Mouse (Mus musculus): ENCODE data around the gene 1700025G04Rik. TPM values are rescaled to one million over a fixed set of nuclear protein-coding genes. Genes with fewer than 3 reads are reported as not detected.

The 1700025G04Rik gene
- total and polyA plus RNA-seq, 3 experiments: 1.5 to 19.5 (median 12.8) TPM

- Histone ChIP-seq H3K4me3 (replicated peaks in 1 of 3; ENCODE audit: low read depth in 2 of 3, low read length in 2 of 3, poor library complexity in 1 of 3) (no peak overlapping the region), H3K27me3 (replicated peaks) (no peaks in the 10 kb centered on the region), H3K9ac (ENCODE audit: insufficient read depth, low read depth) (no peak overlapping the region), H3K4me2 (ENCODE audit: insufficient read depth, low read depth, poor library complexity, severe bottlenecking) (no peak overlapping the region), H3K4me1 (ENCODE audit: control insufficient read depth in 1 of 2, insufficient read depth in 2 of 2) (peaks cover 0 to 20% of the 10 kb centered on the region in 2 experiments; a peak in 2 of 4 replicates), H3K9me3 (replicated peaks; ENCODE audit: low read length) (no peaks in the 10 kb centered on the region), H3K27ac (ENCODE audit: insufficient read depth, low read depth) (no peak overlapping the region), H3K79me2 (replicated peaks; ENCODE audit: control insufficient read depth, extremely low read depth, insufficient read depth, poor library complexity, severe bottlenecking) (no peaks in the 10 kb centered on the region), H3K36me3 (replicated peaks in 1 of 2; ENCODE audit: control insufficient read depth in 1 of 2, insufficient read depth in 1 of 2, low read length in 1 of 2) (peaks cover 0 to 17% of the 10 kb centered on the region in 2 experiments)
- dilution Hi-C loops (cut with MboI; ENCODE audit: extremely low pct_ligation_motif_present, extremely low pct_unique_long_range_greater_than_20kb, low sequenced_read_pairs): no loop called here
- DNase-seq (ENCODE audit: extremely low read depth): no peak
- TF ChIP-seq JUND (conservative IDR thresholded peaks at IDR 0.05; ENCODE audit: low read depth, low read length): no peak
- no peak for TF ChIP-seq SMC3 (IDR thresholded peaks at IDR 0.05; ENCODE audit: low read depth, low read length)
- no peak for TF ChIP-seq IRF4 (IDR thresholded peaks at IDR 0.05; ENCODE audit: low read depth, low read length)
- no peak for TF ChIP-seq TCF12 (IDR thresholded peaks at IDR 0.05; ENCODE audit: low read depth, low read length)
- no peak for TF ChIP-seq MEF2A (IDR thresholded peaks at IDR 0.05; ENCODE audit: borderline replicate concordance, low read depth, low read length)
- no peak for TF ChIP-seq MXI1 (IDR thresholded peaks at IDR 0.05; ENCODE audit: low read depth, low read length)
- TF ChIP-seq MAX (IDR thresholded peaks at IDR 0.05; ENCODE audit: low read length): no peak
- no peak for TF ChIP-seq CHD1 (IDR thresholded peaks at IDR 0.05; ENCODE audit: low read depth, low read length)
- no peak for TF ChIP-seq E2F4 (IDR thresholded peaks at IDR 0.05; ENCODE audit: insufficient replicate concordance, low read depth, low read length)
- TF ChIP-seq BHLHE40 (IDR thresholded peaks at IDR 0.05; ENCODE audit: low read depth, low read length): no peak
- TF ChIP-seq CTCF (conservative IDR thresholded peaks at IDR 0.05 in 1 of 2, IDR thresholded peaks at IDR 0.05 in 1 of 2; ENCODE audit: low read depth in 2 of 2, low read length in 2 of 2): no peak
- no peak for TF ChIP-seq JUN (IDR thresholded peaks at IDR 0.05; ENCODE audit: insufficient read depth, low read depth, low read length)
- TF ChIP-seq RAD21 (IDR thresholded peaks at IDR 0.05; ENCODE audit: low read depth, low read length): no peak
- no peak for TF ChIP-seq ELF1 (IDR thresholded peaks at IDR 0.05; ENCODE audit: low read depth, low read length)
- in situ Hi-C loops (cut with MboI; ENCODE audit: low pct_ligation_motif_present, low pct_unique_long_range_greater_than_20kb, low sequenced_read_pairs): no loop called here
These were observed 89.5 kb downstream of the 1700025G04Rik start for GRCm38 (mm10) chr1:152000461-152000860.

GRCm38 (mm10) chr1:151999424-151999842 lies 90.5 kb downstream of the 1700025G04Rik start:
- H3K9me3 ChIP-seq (replicated peaks; ENCODE audit: low read length): no peaks in the 10 kb centered on the region
- H3K4me3 ChIP-seq (replicated peaks in 1 of 3; ENCODE audit: low read depth in 2 of 3, low read length in 2 of 3, poor library complexity in 1 of 3): no peak overlapping the region
- in situ Hi-C loops (cut with MboI; ENCODE audit: low pct_ligation_motif_present, low pct_unique_long_range_greater_than_20kb, low sequenced_read_pairs) (no loop called here), dilution Hi-C loops (cut with MboI; ENCODE audit: extremely low pct_ligation_motif_present, extremely low pct_unique_long_range_greater_than_20kb, low sequenced_read_pairs) (no loop called here)
- DNase-seq (ENCODE audit: extremely low read depth): no peak
- no peak for TF ChIP-seq MYC (IDR thresholded peaks at IDR 0.05; ENCODE audit: low read depth, low read length)
- no peak for TF ChIP-seq BHLHE40 (IDR thresholded peaks at IDR 0.05; ENCODE audit: low read depth, low read length)
- TF ChIP-seq SMC3 (IDR thresholded peaks at IDR 0.05; ENCODE audit: low read depth, low read length): no peak
- no peak for TF ChIP-seq POLR2AphosphoS2 (IDR thresholded peaks at IDR 0.05; ENCODE audit: low read depth, low read length)
- no peak for TF ChIP-seq RCOR1 (conservative IDR thresholded peaks at IDR 0.05; ENCODE audit: low read depth, low read length)
- no peak for TF ChIP-seq JUND (conservative IDR thresholded peaks at IDR 0.05; ENCODE audit: low read depth, low read length)
- TF ChIP-seq GABPA (IDR thresholded peaks at IDR 0.05; ENCODE audit: insufficient replicate concordance, low read depth, low read length): no peak
- no peak for TF ChIP-seq MAZ (IDR thresholded peaks at IDR 0.05; ENCODE audit: low read depth, low read length)
- no peak for TF ChIP-seq USF1 (IDR thresholded peaks at IDR 0.05; ENCODE audit: low read depth, low read length)
- no peak for TF ChIP-seq RAD21 (IDR thresholded peaks at IDR 0.05; ENCODE audit: low read depth, low read length)
- TF ChIP-seq E2F4 (IDR thresholded peaks at IDR 0.05; ENCODE audit: insufficient replicate concordance, low read depth, low read length): no peak
- no peak for TF ChIP-seq ETS1 (conservative IDR thresholded peaks at IDR 0.05; ENCODE audit: low read depth, low read length)
- TF ChIP-seq TCF12 (IDR thresholded peaks at IDR 0.05; ENCODE audit: low read depth, low read length): no peak
- TF ChIP-seq UBTF (IDR thresholded peaks at IDR 0.05; ENCODE audit: low read depth, low read length): no peak
- H3K36me3 ChIP-seq (replicated peaks in 1 of 2; ENCODE audit: control insufficient read depth in 1 of 2, insufficient read depth in 1 of 2, low read length in 1 of 2): peaks cover 0 to 15% of the 10 kb centered on the region in 2 experiments
- H3K9ac ChIP-seq (ENCODE audit: insufficient read depth, low read depth): no peak overlapping the region
- H3K4me1 ChIP-seq (ENCODE audit: control insufficient read depth in 1 of 2, insufficient read depth in 2 of 2): peaks cover 0 to 19% of the 10 kb centered on the region in 2 experiments; a peak in 2 of 4 replicates
- H3K4me2 ChIP-seq (ENCODE audit: insufficient read depth, low read depth, poor library complexity, severe bottlenecking): no peak overlapping the region
- H3K27me3 ChIP-seq (replicated peaks): no peaks in the 10 kb centered on the region
- no peaks in the 10 kb centered on the region for H3K79me2 ChIP-seq (replicated peaks; ENCODE audit: control insufficient read depth, extremely low read depth, insufficient read depth, poor library complexity, severe bottlenecking)
- no peak overlapping the region for H3K27ac ChIP-seq (ENCODE audit: insufficient read depth, low read depth)
